Mouse (Mus musculus) hindlimb bud, embryonic 11.5 days (tissue): ENCODE results near the gene Tanc2.

Experiments
- DNase-seq: peaks from one replicate; pipeline ENCODE4 v3.0.0-alpha.2; 2012; ENCODE audit warnings: low read depth, low spot score; ENCODE audit errors: extremely low spot score

The Tanc2 gene

GRCm38 (mm10) chr11:105951601-105952044, 361.8 kb downstream of the Tanc2 start:
- DNase-seq: no peak

- no peak for DNase-seq
Measured at GRCm38 (mm10) chr11:105952111-105952510, 362.3 kb downstream of the Tanc2 start.

- no peak for DNase-seq
Measured at GRCm38 (mm10) chr11:105952911-105953386, 363.2 kb downstream of the Tanc2 start, which contains the start of gene Cyb561. Gene Cyb561 (minus strand): TSS chr11:105953336.

- DNase-seq: no peak
Measured at GRCm38 (mm10) chr11:105953402-105953801, 363.6 kb downstream of the Tanc2 start.

- no peak for DNase-seq
Measured at GRCm38 (mm10) chr11:105955815-105956430, 366.1 kb downstream of the Tanc2 start.

- DNase-seq: no peak
Measured at GRCm38 (mm10) chr11:105957501-105957900, 367.7 kb downstream of the Tanc2 start.

GRCm38 (mm10) chr11:105958566-105958965, 368.8 kb downstream of the Tanc2 start:
- no peak for DNase-seq

GRCm38 (mm10) chr11:105959355-105959754, 369.6 kb downstream of the Tanc2 start:
- no peak for DNase-seq

GRCm38 (mm10) chr11:105964691-105965090, 374.9 kb downstream of the Tanc2 start:
- DNase-seq: no peak

GRCm38 (mm10) chr11:105966288-105966687, 376.5 kb downstream of the Tanc2 start:
- DNase-seq: no peak

- no peak for DNase-seq
Measured at GRCm38 (mm10) chr11:105967741-105968574, 378.2 kb downstream of the Tanc2 start, which contains the start of gene Ace. Gene Ace (plus strand): TSS chr11:105967945.

- no peak for DNase-seq
Measured at GRCm38 (mm10) chr11:105968948-105969347, 379.2 kb downstream of the Tanc2 start.

- no peak for DNase-seq
Measured at GRCm38 (mm10) chr11:105969516-105969915, 379.7 kb downstream of the Tanc2 start.

- no peak for DNase-seq
Measured at GRCm38 (mm10) chr11:105974593-105974992, 384.8 kb downstream of the Tanc2 start.

- DNase-seq: no peak
Measured at GRCm38 (mm10) chr11:105975050-105975449, 385.3 kb downstream of the Tanc2 start.

- no peak for DNase-seq
Measured at GRCm38 (mm10) chr11:105975636-105976035, 385.9 kb downstream of the Tanc2 start.

- no peak for DNase-seq
Measured at GRCm38 (mm10) chr11:105978232-105978631, 388.4 kb downstream of the Tanc2 start.

- no peak for DNase-seq
Measured at GRCm38 (mm10) chr11:105978634-105979033, 388.8 kb downstream of the Tanc2 start.
